Mouse (Mus musculus): ENCODE measurements at regions not wholly inside any gene's neighbourhood (a gene's known extent, or its start where the extent isn't known, plus 50 kb on each side); places are given as distances from the start of the nearest gene placed in this dataset.

DNA sequence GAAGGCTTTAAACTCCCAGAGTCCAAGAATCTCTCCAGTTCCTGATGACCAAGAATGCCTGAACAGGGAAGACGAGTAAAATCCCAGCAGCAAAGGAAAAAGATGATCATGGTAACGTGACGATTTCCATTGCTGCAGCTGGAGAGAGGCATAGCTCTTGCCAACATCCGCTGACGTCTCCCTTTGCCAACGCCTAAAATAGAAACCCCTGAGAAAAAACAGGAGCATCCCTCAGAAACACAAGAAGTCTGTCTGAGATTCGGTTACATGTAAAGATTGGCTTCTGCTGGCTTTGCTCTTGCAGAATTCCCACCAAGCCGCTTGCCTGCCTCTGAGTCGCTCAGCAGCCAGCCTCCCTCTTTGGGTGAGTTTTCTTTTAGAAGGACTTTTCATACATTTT, 290.3 kb upstream of the Nt5c1b start:
- no peak for DNase-seq (ENCODE audit: low spot score)

- DNase-seq (ENCODE audit: low spot score) = no peak
Observed at GRCm38 (mm10) chr12:10112874-10113453, 256.8 kb upstream of the Nt5c1b start.

DNA sequence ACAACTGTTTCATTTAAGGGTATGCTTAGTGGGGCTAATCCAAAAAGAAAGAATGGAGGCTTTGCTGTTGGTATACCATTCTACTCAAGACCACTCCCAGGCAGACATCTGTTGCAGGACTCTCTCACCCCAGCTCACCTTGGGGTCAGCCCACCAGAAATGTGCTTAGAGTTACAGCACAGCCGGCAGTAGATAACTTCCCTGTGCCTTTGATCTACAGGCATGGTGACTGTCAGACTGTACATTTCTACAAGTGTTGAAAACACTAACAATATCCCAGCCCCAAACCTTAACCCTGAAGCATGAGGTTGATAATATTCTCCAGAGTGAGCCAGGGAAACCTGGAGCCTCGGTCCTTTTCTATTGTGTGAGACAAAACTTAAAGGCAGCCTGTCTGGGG, 247.7 kb upstream of the Nt5c1b start:
- no peak for DNase-seq (ENCODE audit: low spot score)

DNA sequence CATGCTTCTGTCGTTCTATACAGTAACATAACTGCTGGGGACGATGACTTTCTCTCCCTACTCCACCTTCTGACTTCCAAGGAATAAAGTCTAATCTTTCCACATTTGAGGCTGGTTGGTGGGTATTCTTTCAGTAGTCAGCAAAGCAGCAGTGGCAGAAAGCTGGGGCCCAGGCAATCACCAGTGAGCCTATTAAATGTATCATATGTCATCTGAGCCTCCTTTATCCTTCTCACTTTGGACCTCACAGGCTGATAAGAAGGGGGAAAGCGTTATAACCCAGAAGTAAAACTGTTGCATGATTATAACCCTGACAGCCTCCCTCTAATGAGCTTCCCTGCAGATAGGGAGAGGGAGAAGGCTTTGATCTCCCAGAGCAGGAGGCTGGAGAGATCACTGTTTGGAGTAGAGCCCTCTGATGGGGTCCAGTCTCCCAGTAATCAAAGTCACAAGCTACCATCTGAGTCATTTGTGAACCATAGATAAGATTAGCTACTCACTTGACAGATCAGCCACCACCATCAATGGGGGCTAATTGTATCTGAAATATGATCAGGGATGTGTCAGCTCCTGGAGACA, 241.7 kb upstream of the Nt5c1b start:
- DNase-seq (ENCODE audit: low spot score) = no peak

DNA sequence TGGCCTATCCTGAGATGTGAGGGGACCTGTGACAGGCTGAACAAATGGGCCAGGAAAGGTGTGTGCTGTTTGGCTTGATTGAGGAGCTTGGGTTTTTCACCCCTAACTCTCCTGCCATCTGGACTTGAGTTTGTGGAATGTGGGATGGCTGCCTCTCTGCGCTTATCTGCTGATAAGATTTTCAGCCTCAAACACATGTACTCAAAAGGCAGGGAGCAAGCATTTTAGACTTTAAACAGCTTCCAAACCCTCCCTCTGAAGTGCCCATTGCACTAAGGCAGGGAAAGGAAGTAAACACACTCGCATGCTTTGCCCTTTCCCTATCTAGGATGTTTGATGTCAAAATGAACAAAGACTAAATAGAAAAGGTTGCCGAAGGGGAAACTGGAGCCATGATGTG, 235.6 kb upstream of the Nt5c1b start:
- no peak for DNase-seq (ENCODE audit: low spot score)

- DNase-seq (ENCODE audit: low spot score) = no peak
Observed at GRCm38 (mm10) chr12:10135915-10136314, 233.9 kb upstream of the Nt5c1b start.

DNA sequence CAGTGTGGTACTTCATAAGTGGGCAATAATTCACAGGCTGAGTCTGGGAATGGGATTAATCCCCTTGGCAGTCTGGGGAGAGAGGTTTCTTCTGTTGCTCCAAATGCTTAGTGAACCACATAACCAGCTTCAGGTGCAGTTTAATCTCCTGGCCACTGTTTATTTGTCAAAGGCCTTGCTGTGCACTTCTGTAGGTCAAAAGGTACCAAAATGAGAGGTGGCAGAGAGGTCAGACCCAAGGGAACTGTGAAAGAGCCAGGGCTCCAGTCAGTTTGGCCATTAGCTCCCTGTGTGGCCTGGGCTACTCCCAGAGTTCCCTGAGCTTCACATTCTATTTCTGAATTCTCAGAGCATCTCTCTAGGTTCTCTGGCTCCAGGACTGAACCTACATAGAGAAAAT, 229.6 kb upstream of the Nt5c1b start:
- DNase-seq (ENCODE audit: low spot score) = no peak

DNA sequence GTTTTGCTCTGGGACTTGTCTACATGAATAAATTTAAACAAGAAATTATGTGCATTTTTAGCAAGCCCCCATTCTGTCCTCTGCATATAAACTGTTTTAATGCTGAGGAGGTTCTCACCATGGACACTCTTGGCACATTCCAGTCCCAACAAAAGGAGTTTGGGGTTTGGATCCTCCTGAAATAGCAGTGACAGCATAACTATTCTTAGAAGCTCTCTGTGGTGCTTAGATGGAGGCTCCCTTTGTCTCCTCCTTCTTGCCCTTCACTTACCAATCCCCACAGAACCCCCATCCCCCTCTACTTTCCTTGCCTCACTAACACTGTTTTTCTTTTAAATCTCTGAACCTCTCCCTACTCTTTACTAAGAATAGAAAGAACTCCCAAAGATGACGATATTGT, 208.9 kb upstream of the Nt5c1b start:
- no peak for DNase-seq (ENCODE audit: low spot score)

- DNase-seq (ENCODE audit: low spot score) = no peak
Observed at GRCm38 (mm10) chr12:10168042-10168441, 201.7 kb upstream of the Nt5c1b start.

DNA sequence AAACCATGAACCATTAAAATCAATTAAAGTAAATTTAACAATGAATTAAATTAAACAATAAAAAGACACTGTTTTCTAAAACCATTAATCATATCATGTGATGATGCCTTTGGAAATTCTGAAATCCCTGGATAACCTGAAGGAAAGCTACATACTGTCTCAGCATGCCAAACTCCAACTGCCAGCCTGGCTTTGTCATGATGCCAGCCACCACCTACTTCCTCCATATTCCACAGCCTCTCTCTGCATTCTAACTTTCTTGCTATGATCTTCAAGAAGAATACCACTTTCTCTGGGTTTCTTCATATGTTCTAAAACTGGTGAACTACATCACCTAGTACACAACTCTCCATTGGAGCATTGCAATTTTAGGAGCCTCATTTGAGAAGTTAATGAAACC, 201.2 kb upstream of the Nt5c1b start:
- no peak for DNase-seq (ENCODE audit: low spot score)

DNA sequence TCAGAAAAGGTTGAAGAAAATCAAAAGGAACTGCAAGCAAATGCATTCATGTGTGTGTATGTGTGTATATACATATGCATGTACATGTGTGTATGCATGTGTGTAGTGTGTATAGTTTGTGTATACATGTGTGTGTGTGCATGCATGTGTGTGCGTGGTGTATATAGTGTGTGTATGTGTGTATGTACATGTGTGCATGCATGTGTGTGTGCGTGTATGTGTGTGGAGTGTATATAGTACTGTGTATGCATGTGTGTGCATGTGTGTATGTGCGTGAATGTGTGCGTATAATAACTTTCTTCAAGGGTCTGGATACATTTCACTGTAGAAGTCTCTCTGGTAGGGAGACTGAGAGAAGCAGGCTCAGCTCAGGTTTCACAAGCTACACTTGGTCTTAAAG, 191.1 kb upstream of the Nt5c1b start:
- no peak for DNase-seq (ENCODE audit: low spot score)

DNA sequence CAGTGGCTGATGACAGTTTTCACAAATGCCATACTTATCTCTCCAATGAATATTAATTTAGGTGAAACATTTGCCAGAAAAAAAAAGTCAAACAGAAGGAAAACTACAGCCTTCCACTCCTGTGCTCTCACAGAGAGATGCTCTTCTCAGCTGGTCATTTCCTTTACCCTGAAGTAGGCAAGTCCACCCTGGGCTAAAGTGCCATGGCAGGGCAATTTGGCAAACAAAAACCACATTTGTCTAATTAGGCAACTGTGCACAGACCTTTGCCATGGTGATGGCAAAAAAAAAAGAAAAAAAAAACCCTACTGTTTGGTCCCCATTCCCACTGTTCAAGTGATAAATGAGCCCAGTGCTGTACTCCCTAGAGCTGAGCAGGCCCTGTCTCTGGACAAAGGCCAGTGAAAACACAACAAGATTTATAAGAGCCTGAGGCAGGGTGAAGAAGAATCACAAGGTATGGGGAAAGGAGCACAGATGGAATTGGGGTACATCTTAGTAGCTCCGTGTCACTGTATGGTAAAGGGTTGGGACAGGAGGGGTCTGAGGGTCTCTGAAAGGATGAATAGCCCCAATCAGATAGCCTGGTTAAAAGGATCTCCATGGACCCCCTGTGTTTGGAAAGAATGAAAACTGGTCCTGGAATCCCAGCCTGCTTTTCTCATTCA, 190.5 kb upstream of the Nt5c1b start:
- no peak for DNase-seq (ENCODE audit: low spot score)

- no peak for DNase-seq (ENCODE audit: low spot score)
Observed at GRCm38 (mm10) chr12:10179815-10180468, 189.8 kb upstream of the Nt5c1b start.

- no peak for DNase-seq (ENCODE audit: low spot score)
Observed at GRCm38 (mm10) chr12:10182589-10182988, 187.2 kb upstream of the Nt5c1b start.

DNA sequence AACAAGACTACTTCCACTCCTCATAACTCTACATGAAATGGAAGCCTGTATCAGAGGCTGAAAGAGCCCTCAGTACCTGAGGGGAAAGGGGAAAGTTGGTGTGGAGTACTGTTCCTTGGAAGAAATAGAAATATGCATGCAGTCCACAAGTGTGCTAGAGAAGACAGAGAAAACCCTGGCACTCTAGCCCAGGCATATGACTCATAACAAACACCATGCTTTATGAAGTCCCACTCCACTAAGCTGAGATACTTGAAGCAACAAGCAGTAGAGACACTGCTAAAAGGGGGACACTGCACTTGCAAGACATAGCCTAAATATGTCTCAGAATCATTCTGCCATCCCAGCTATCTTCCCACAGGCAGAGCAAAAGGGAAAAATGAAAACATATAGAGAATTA, 183.2 kb upstream of the Nt5c1b start:
- DNase-seq (ENCODE audit: low spot score) = no peak

- no peak for DNase-seq (ENCODE audit: low spot score)
Observed at GRCm38 (mm10) chr12:10189746-10190145, 180.0 kb upstream of the Nt5c1b start.

DNA sequence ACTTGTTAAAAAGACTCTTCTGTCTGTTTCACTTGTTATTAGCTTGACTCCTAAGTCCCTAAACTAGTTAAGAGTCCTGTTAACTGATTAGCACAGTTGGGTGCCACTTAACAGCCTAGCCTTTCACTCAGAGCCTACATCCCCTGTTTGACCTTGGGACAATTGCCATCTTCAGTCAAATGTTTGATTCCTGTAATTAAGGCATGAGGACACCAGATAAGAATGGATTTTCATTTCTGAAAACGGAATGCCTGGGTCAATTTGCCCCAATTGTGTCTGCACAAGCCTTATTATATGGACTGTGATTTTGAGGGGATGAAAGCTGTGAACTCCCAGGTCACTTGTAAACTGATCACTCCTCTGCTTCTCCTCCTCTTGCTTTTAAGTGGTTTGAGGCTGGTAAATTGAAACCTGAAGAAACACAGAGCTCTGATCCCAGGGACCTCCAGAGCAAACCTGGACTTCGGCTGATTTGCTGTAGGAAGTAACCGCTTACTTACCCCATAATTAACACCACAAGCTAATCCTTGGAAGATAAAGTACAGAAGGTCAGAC, 171.8 kb upstream of the Nt5c1b start:
- DNase-seq (ENCODE audit: low spot score) = no peak

GRCm38 (mm10) chr12:10209841-10210240, 159.9 kb upstream of the Nt5c1b start:
- DNase-seq (ENCODE audit: low spot score) = no peak

- no peak for DNase-seq (ENCODE audit: low spot score)
Observed at GRCm38 (mm10) chr12:10222821-10223220, 147.0 kb upstream of the Nt5c1b start.

DNA sequence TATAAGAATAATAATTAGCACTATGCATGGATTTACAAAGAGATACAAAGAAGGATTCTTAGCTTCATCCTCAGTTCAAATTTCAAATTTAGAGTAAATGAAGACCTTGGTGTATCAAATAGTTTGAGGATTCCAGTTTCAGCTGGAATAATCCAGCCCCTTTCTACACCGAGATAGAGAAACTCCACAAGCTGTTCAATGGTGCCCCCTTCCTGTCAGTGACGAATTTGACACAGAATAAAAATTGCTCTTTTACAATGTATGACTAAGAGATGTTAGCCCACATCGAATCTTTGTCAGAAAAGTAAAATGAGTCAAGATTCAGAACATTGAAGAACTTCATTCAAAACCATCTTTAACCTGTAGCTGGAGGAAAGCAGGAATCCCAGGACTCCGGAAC, 145.9 kb upstream of the Nt5c1b start:
- DNase-seq (ENCODE audit: low spot score) = peak; percentile 47

- DNase-seq (ENCODE audit: low spot score) = no peak
Observed at GRCm38 (mm10) chr12:10231144-10231543, 138.6 kb upstream of the Nt5c1b start.

- DNase-seq (ENCODE audit: low spot score) = no peak
Observed at GRCm38 (mm10) chr12:10231683-10232082, 138.1 kb upstream of the Nt5c1b start.

DNA sequence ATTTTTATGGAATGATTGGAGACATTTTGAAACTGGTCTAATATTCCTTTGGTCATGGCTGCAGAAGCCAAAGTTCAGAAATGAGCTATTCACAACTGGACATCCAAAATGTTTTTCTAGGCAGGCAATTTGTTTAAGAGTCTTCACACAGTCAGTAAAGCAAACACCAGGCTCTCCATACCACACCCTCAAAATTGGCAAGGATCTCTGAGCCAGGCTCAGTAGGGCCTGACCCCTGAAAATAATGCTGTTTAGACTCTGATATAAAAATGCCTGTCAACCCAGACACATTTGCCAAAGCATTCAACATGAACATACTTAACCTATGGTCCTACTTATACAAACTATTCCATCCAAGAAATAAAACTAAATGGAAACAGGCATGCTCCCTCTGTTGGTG, 121.7 kb upstream of the Nt5c1b start:
- no peak for DNase-seq (ENCODE audit: low spot score)
